Comparison of ENCODE assay signal across 11 mouse cellular contexts in genomic region chr2:84266883-84267554, GRCm38 (mm10).
DNase-seq lines count a peak whose midpoint lies in the region; ATAC-seq and TF ChIP-seq lines count a peak whose summit lies in the region.
"Had no signal": no experiment of that assay in that cellular context is flagged by ENCODE, and none has a peak within 500 bp of the region (broad histone marks: within the 10 kb centered on the region; RNA-seq: fewer than 3 reads in every experiment).

No protein-coding gene starts in this region.

- no peaks in the 10 kb centered on the region for H3K4me1 ChIP-seq in liver, postnatal 0 days (ENCODE audit: insufficient read depth)
- peaks cover 27% of the 10 kb centered on the region for H3K4me1 ChIP-seq in limb, embryonic 10.5 days
- no peaks in the 10 kb centered on the region for H3K4me1 ChIP-seq in neural tube, embryonic 14.5 days (ENCODE audit: control insufficient read depth, insufficient read depth, low read length)
- H3K4me1 ChIP-seq: hindbrain, embryonic 15.5 days had no signal

- peak; percentile 11 for DNase-seq in liver
- no peak for DNase-seq in liver, postnatal 0 days
- DNase-seq in limb, embryonic 10.5 days (ENCODE audit: low spot score), result peak; percentile 45
- DNase-seq in thymus, postnatal 14 days, result no peak
- no peak for DNase-seq in urinary bladder, postnatal 25 days (ENCODE audit: low spot score)
- DNase-seq: adrenal gland, postnatal 10 days; cerebellum, adult 2 months had no signal

- no peaks in the 10 kb centered on the region for H3K36me3 ChIP-seq in liver, postnatal 0 days (replicated peaks; ENCODE audit: insufficient read depth, low read length)
- H3K36me3 ChIP-seq in limb, embryonic 10.5 days, result no peaks in the 10 kb centered on the region
- H3K36me3 ChIP-seq in neural tube, embryonic 14.5 days (ENCODE audit: control insufficient read depth, insufficient read depth, low read length), result no peaks in the 10 kb centered on the region
- H3K36me3 ChIP-seq: hindbrain, embryonic 15.5 days; neural tube, embryonic 13.5 days had no signal

- no peak for TF ChIP-seq CTCF in liver, postnatal 0 days (IDR thresholded peaks at IDR 0.05; ENCODE audit: low read depth)

- H3K9ac ChIP-seq in liver, postnatal 0 days (replicated peaks), result no peak overlapping the region
- H3K9ac ChIP-seq in neural tube, embryonic 14.5 days (replicated peaks; ENCODE audit: low read depth, low read length), result no peak overlapping the region
- H3K9ac ChIP-seq: hindbrain, embryonic 15.5 days; neural tube, embryonic 13.5 days had no signal

- H3K27me3 ChIP-seq in liver, postnatal 0 days (ENCODE audit: insufficient read depth, low read length), result no peaks in the 10 kb centered on the region
- H3K27me3 ChIP-seq in limb, embryonic 10.5 days (ENCODE audit: low read depth, poor library complexity, severe bottlenecking), result no peaks in the 10 kb centered on the region
- H3K27me3 ChIP-seq in neural tube, embryonic 14.5 days (ENCODE audit: control insufficient read depth, insufficient read depth, low read length), result no peaks in the 10 kb centered on the region
- H3K27me3 ChIP-seq: hindbrain, embryonic 15.5 days; neural tube, embryonic 13.5 days had no signal

- no peak overlapping the region for H3K27ac ChIP-seq in liver, postnatal 0 days (ENCODE audit: low read depth)
- no peak overlapping the region for H3K27ac ChIP-seq in limb, embryonic 10.5 days
- no peak overlapping the region for H3K27ac ChIP-seq in neural tube, embryonic 14.5 days (ENCODE audit: low read depth, low read length)
- H3K27ac ChIP-seq: hindbrain, embryonic 15.5 days; neural tube, embryonic 13.5 days had no signal

- ATAC-seq in liver, postnatal 0 days, result no peak
- peak; percentile 63; the same call in 1 of the 2 replicates for ATAC-seq in granulocyte monocyte progenitor cell, adult 5-6 weeks (replicated peaks; ENCODE audit: poor library complexity, severe bottlenecking)
- ATAC-seq in neural tube, embryonic 14.5 days (ENCODE audit: low read depth), result 0 out of 2 replicates have a peak, but pooled peaks have one; percentile 35

- 62% methylated on average over 6 of the region's 6 CpGs for WGBS in liver, postnatal 0 days (ENCODE audit: insufficient replicate concordance)
- WGBS in limb, embryonic 10.5 days, result 31% methylated on average over 6 of the region's 6 CpGs
- WGBS in neural tube, embryonic 14.5 days, result 57% methylated on average over 6 of the region's 6 CpGs

- no peak overlapping the region for H3K4me2 ChIP-seq in liver, postnatal 0 days (ENCODE audit: low read depth, low read length)
- no peak overlapping the region for H3K4me2 ChIP-seq in neural tube, embryonic 14.5 days (ENCODE audit: low read depth, low read length)
- H3K4me2 ChIP-seq: hindbrain, embryonic 15.5 days; neural tube, embryonic 13.5 days had no signal

- H3K9me3 ChIP-seq in liver, postnatal 0 days (ENCODE audit: low read length), result no peaks in the 10 kb centered on the region
- H3K9me3 ChIP-seq in limb, embryonic 10.5 days (replicated peaks), result no peaks in the 10 kb centered on the region
- no peaks in the 10 kb centered on the region for H3K9me3 ChIP-seq in neural tube, embryonic 14.5 days (ENCODE audit: control insufficient read depth, low read length)
- H3K9me3 ChIP-seq: hindbrain, embryonic 15.5 days; neural tube, embryonic 13.5 days had no signal

- no peak overlapping the region for H3K4me3 ChIP-seq in liver, postnatal 0 days (ENCODE audit: low read depth, low read length)
- H3K4me3 ChIP-seq in limb, embryonic 10.5 days, result no peak overlapping the region
- H3K4me3 ChIP-seq in neural tube, embryonic 14.5 days (ENCODE audit: low read depth, low read length), result no peak overlapping the region
- H3K4me3 ChIP-seq: hindbrain, embryonic 15.5 days; neural tube, embryonic 13.5 days had no signal

- TF ChIP-seq EP300 in liver, postnatal 0 days (IDR thresholded peaks at IDR 0.05; ENCODE audit: low read depth), result no peak

Comparison
In these comparisons a context has a peak if more than half of its experiments do, and no peak if none do; other contexts are left out.
1. DNase-seq: peak in liver (single experiment) and limb, embryonic 10.5 days (single experiment); none in liver, postnatal 0 days (single experiment), thymus, postnatal 14 days (single experiment) and urinary bladder, postnatal 25 days (single experiment).